Mouse (Mus musculus) midbrain, embryonic 12.5 days (tissue): ENCODE results near the gene Gm20388. TPM values are rescaled to one million over a fixed set of nuclear protein-coding genes. Genes with fewer than 3 reads are reported as not detected.
A peak's percentile ranks its signal among the peaks of the same experiment; 100 is the strongest.

Experiments
- ATAC-seq: fragments of 200-750 bp; cut with Nextera tagmentation; 2 replicates; pipeline ENCODE4 v1.8.0; 2017; ENCODE audit warnings: low read depth, moderate TSS enrichment, moderate library complexity; ENCODE audit not compliant: low FRiP score
- H3K27ac ChIP-seq: fragments of 300-500 bp; sonication (generic); replicated peaks from 2 replicates; pipeline ENCODE4 v1.5.1; 2016; ENCODE audit warnings: mild to moderate bottlenecking
- H3K27me3 ChIP-seq: fragments of 300-500 bp; sonication (generic); 2 replicates; pipeline ENCODE4 v1.6.1; 2016; ENCODE audit warnings: mild to moderate bottlenecking
- H3K36me3 ChIP-seq: fragments of 300-500 bp; sonication (generic); 2 replicates; pipeline ENCODE4 v1.6.1; 2016
- H3K4me1 ChIP-seq: fragments of 300-500 bp; sonication (generic); 2 replicates; pipeline ENCODE4 v1.6.1; 2016
- H3K4me2 ChIP-seq: fragments of 300-500 bp; sonication (generic); replicated peaks from 2 replicates; pipeline ENCODE4 v1.6.1; 2016; ENCODE audit warnings: mild to moderate bottlenecking, moderate library complexity
- H3K4me3 ChIP-seq: fragments of 300-500 bp; sonication (generic); 2 replicates; pipeline ENCODE4 v1.5.1; 2016; ENCODE audit warnings: mild to moderate bottlenecking
- H3K9ac ChIP-seq: fragments of 300-500 bp; sonication (generic); replicated peaks from 2 replicates; pipeline ENCODE4 v1.6.1; 2016; ENCODE audit warnings: mild to moderate bottlenecking, moderate library complexity
- H3K9me3 ChIP-seq: fragments of 300-500 bp; sonication (generic); 2 replicates; pipeline ENCODE4 v1.6.1; 2016; ENCODE audit warnings: mild to moderate bottlenecking
- WGBS: fragments of 180-500 bp; shearing (Covaris S2); methylation state at CpG from one replicate; pipeline ENCODE4 v1.1.7; 2016; 5-methylcytosine and 5-hydroxymethylcytosine counted together
- polyA plus RNA-seq: library from polyadenylated mRNA; unstranded; fragments of >200 nt; fragmentation: Nextera tagmentation; extraction: Ambion mirVana; gene quantifications from 2 replicates; pipeline ENCODE4 v1.2.1, GENCODE M21; 2016

The Gm20388 gene
- polyA plus RNA-seq, 1 experiment from 2014 or later = not detected

DNA sequence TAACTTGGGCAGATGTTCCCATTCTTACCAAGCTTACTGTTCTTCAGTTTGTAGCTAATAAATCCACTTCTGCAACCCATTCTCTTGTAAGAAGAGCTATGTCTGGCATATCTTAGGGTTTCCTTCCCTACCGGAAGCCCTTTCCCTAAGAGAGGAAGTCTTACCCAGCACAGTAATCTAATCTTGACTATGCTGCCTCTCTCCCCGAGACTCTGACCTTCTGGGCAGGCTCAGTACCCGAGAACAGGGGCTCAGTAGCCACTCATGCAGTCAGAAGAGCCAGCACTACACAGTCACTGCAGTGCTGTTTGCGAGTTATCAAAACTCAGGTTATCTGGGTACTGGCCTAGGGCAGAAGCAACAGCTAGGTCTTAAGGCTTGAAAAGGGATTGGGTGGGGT lies 2987.4 kb downstream of the Gm20388 start:
- no peak for ATAC-seq
- 89% methylated on average over 4 of the region's 4 CpGs for WGBS
- H3K9ac ChIP-seq = no peak overlapping the region
- H3K9me3 ChIP-seq = no peaks in the 10 kb centered on the region
- no peak overlapping the region for H3K4me2 ChIP-seq
- no peak overlapping the region for H3K27ac ChIP-seq
- peaks cover 72% of the 10 kb centered on the region for H3K36me3 ChIP-seq
- no peaks in the 10 kb centered on the region for H3K27me3 ChIP-seq
- H3K4me3 ChIP-seq = no peak overlapping the region
- H3K4me1 ChIP-seq = no peaks in the 10 kb centered on the region

DNA sequence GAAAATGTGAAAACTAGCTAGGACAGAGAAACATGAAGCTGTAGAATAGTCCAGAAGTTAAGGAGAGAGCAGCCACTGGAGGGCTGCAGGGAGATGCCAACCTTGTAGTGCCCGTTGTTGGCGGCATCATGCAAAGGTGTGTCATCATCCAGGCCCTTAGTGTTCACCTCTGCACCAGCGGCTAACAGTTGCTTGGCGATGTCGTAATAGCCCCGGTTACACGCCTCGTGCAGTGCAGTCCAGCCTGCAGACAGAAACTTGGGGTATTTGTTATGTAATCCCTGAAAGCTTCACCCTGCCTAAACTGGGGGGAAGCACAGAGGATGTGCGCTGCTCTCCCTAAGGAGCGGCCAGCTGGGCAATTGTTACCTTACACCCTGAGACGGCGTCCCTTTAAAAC lies 2987.8 kb downstream of the Gm20388 start:
- Histone ChIP-seq H3K36me3 (peaks cover 68% of the 10 kb centered on the region), H3K27me3 (no peaks in the 10 kb centered on the region), H3K4me2 (no peak overlapping the region), H3K27ac (no peak overlapping the region), H3K9me3 (no peaks in the 10 kb centered on the region), H3K4me1 (no peaks in the 10 kb centered on the region), H3K4me3 (no peak overlapping the region), H3K9ac (no peak overlapping the region)
- 96% methylated on average over 12 of the region's 12 CpGs for WGBS
- ATAC-seq = no peak

DNA sequence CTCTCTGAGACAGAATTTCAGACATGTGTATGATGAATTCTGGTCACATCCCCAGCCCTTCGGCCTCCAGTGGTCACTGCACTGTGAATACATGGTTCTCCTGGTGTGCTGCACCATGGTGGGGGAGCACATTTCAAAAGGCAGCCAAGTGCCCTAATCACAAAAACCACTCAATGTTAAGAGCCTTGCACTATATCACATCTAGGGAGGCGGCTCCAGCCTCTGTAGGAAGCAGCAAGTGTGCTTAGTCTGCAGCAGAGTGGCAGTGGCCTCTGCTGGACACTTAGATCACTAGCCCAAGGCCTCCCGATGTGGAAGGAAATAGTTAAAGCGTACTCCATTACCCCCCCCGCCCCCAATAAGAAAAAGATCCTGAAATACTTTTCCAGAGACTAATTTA lies 2988.4 kb downstream of the Gm20388 start:
- no peak overlapping the region for H3K27ac ChIP-seq
- H3K4me2 ChIP-seq = no peak overlapping the region
- peaks cover 61% of the 10 kb centered on the region for H3K36me3 ChIP-seq
- H3K4me3 ChIP-seq = no peak overlapping the region
- no peak overlapping the region for H3K9ac ChIP-seq
- 84% methylated on average over 5 of the region's 5 CpGs for WGBS
- ATAC-seq = no peak
- H3K27me3 ChIP-seq = no peaks in the 10 kb centered on the region
- H3K9me3 ChIP-seq = no peaks in the 10 kb centered on the region
- H3K4me1 ChIP-seq = no peaks in the 10 kb centered on the region

DNA sequence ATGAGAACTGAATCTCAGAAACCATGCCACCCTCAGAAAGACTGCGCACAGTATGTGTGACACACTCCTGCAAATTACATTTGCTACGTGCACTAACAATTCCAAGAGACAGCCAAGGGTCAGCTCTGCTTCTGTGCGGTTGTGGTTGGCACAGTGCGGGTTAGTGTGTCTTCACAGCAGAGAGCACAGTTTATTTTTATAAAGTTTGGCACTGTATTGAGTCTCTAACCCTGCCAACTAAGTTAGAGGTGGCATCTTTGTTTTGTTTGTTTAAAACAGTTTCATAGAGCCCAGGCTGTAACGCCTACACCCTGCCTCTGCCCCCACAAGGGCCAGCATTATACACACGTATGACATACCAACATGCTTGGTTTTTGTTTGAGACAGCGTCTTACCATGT lies 2990.8 kb downstream of the Gm20388 start:
- Histone ChIP-seq H3K9me3 (no peaks in the 10 kb centered on the region), H3K9ac (no peak overlapping the region), H3K4me1 (no peaks in the 10 kb centered on the region), H3K27me3 (no peaks in the 10 kb centered on the region), H3K4me3 (no peak overlapping the region), H3K4me2 (no peak overlapping the region), H3K36me3 (peaks cover 38% of the 10 kb centered on the region), H3K27ac (no peak overlapping the region)
- 95% methylated on average over 7 of the region's 7 CpGs for WGBS
- ATAC-seq = no peak

DNA sequence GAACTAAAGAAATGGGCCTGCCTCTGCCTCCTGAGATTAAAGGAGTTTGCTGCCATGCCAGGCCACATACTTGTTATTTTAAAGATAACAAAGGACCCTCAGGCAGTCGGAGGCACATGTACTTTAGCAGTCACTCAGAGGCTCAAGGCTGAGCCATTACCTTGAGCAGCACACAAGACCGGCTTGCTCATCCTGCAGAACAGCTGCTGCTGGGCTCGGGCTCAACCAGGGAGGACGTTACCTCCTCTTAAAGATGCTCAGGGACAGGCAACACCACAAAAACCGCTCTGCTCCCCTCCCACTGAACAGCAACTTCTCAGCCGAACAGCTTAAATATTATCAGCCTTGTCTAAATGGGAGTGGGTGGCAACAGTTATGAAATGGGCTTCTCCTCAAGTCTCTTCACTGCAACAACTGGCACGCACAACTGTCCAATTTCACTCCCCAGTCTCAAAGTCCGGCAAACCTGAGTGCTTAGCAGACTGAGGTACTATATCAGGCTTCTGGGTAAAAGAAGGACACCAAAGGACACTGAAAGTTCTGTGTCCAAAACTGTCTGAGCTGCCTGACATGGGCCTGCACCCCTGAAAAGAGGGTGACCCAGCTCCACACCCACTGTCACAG lies 2991.4 kb downstream of the Gm20388 start:
- Histone ChIP-seq H3K9me3 (no peaks in the 10 kb centered on the region), H3K27ac (no peak overlapping the region), H3K4me3 (no peak overlapping the region), H3K4me2 (no peak overlapping the region), H3K4me1 (no peaks in the 10 kb centered on the region), H3K27me3 (no peaks in the 10 kb centered on the region), H3K9ac (no peak overlapping the region), H3K36me3 (peaks cover 33% of the 10 kb centered on the region)
- WGBS = 87% methylated on average over 8 of the region's 8 CpGs
- no peak for ATAC-seq

DNA sequence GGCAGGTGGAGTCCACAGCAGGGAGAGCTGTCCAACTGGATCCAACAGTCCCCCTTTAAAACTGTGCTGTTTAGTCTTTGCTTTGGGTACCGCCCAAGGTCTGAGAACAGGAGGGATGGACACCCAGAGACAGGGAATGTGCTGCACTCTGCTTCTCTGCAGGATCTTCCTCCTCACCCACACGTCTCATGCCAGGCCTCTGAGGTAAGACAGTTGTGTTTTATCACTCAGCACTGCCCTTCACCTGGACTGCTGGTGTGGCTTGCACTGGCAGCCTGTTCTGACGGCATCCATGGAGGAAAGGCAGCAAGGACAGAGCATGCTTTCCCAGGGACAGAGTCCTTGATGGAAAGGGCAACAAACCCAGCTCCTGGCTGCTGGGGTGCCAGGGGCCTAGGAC lies 2991.9 kb downstream of the Gm20388 start:
- H3K9me3 ChIP-seq = no peaks in the 10 kb centered on the region
- H3K4me1 ChIP-seq = no peaks in the 10 kb centered on the region
- no peak overlapping the region for H3K9ac ChIP-seq
- no peak overlapping the region for H3K4me3 ChIP-seq
- no peak overlapping the region for H3K4me2 ChIP-seq
- no peaks in the 10 kb centered on the region for H3K27me3 ChIP-seq
- H3K27ac ChIP-seq = no peak overlapping the region
- H3K36me3 ChIP-seq = peaks cover 32% of the 10 kb centered on the region
- ATAC-seq = no peak
- WGBS = 66% methylated on average over 3 of the region's 3 CpGs

DNA sequence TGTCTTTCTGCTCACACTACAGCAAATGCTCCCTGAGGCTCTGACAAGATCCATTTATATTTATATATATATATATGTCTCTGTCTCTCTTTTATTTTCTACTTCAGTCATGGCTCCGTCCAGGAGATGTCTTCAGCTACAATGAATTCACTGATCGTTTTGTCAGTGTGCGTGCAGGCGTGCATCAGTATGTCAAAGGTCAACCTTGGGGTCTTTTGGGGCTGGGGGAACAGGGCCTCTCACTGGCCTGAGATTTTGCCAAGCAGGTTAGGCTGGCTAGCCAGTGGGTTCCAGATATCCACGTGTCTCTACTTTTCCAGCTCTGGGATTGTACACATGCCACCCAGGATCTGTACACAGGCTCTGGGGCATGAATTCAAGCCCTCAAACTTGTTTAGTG lies 2992.4 kb downstream of the Gm20388 start:
- no peak overlapping the region for H3K9ac ChIP-seq
- no peak for ATAC-seq

DNA sequence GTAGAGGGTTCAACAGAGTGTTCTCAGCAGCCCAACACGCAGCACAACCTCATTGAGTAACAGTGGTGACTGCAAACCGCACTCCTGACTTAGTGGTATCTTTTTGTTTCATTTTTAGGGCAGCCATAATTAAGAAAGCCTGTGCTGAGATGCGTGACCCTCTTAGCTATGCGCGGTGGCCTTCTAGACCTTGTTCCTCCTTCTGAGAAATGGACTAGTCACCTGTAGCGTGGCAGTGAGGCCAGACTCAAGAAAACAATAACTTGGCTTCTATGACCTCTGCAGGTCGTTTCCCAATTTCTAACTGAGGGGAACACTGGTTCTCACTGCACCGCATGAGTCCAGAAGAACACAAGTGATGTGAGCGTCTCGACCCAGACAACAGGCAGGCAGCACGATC lies 2993.9 kb downstream of the Gm20388 start:
- H3K9ac ChIP-seq = no peak overlapping the region
- no peak for ATAC-seq
- peaks cover 23% of the 10 kb centered on the region for H3K36me3 ChIP-seq
- no peak overlapping the region for H3K4me3 ChIP-seq
- H3K4me2 ChIP-seq = no peak overlapping the region
- 88% methylated on average over 11 of the region's 11 CpGs for WGBS
- no peak overlapping the region for H3K27ac ChIP-seq
- no peaks in the 10 kb centered on the region for H3K27me3 ChIP-seq
- no peaks in the 10 kb centered on the region for H3K4me1 ChIP-seq
- no peaks in the 10 kb centered on the region for H3K9me3 ChIP-seq

More for the DNA sequence above, 2992.4 kb downstream of the Gm20388 start:
- H3K27me3 ChIP-seq = no peaks in the 10 kb centered on the region
- H3K27ac ChIP-seq = no peak overlapping the region
- H3K9me3 ChIP-seq = no peaks in the 10 kb centered on the region
- H3K4me2 ChIP-seq = no peak overlapping the region
- no peaks in the 10 kb centered on the region for H3K4me1 ChIP-seq
- peaks cover 32% of the 10 kb centered on the region for H3K36me3 ChIP-seq
- 17% methylated on average over 5 of the region's 5 CpGs for WGBS
- no peak overlapping the region for H3K4me3 ChIP-seq

DNA sequence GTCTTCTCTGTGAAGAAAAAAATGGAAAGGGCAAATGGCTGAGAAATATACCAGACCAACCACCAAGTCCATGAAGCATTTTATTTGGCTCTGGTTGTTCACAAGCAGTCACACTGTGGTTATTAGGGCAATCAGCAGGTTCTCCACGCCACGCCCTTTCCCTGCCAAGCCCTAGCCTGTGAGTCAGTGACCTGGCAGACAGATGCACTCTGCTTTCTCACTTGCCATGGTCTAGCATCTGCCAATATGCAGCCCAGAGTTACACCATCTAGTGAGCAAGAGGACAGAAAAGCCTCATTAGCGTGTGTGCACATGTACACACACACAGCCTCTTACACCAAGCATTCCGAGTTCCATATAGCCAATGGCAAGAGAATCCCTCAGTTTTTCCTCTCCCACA lies 2994.7 kb downstream of the Gm20388 start:
- H3K9ac ChIP-seq = no peak overlapping the region
- no peak for ATAC-seq
- peaks cover 16% of the 10 kb centered on the region for H3K36me3 ChIP-seq
- 93% methylated on average over 4 of the region's 4 CpGs for WGBS
- no peaks in the 10 kb centered on the region for H3K9me3 ChIP-seq
- no peaks in the 10 kb centered on the region for H3K27me3 ChIP-seq
- no peak overlapping the region for H3K4me3 ChIP-seq
- H3K4me2 ChIP-seq = no peak overlapping the region
- peaks cover 6% of the 10 kb centered on the region for H3K4me1 ChIP-seq
- H3K27ac ChIP-seq = no peak overlapping the region

DNA sequence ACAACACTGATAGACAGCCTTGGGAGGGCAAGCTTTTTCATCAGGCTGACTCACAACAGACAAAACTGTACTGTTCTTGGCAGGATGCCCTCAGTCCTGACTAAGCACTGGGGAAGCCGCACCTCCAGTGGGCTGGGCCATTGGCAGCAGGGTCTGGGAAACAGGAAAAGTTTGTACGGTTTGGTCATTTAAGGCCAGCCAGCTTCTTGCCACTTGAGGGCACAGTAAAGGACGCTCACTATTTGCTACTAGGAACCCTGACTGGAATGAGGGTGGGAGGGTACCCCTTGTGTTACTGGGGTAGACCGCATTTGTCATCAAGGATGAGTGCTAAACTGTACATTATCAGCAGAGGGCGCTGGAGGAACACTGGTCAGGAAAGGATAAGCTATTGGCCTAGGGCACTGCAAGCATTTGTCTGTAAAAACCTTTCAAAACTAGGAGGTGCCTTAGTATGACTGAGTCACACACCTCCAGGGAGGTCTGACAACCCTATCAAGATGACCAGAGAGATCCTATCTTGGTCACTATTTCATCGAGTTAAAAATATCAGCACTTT lies 2995.9 kb downstream of the Gm20388 start:
- whole genome bisulfite sequencing = 58% methylated on average over 6 of the region's 6 CpGs
- Histone ChIP-seq H3K27me3 (no peaks in the 10 kb centered on the region), H3K4me3 (no peak overlapping the region), H3K9me3 (no peaks in the 10 kb centered on the region), H3K4me1 (peaks cover 6% of the 10 kb centered on the region), H3K36me3 (peaks cover 16% of the 10 kb centered on the region), H3K9ac (no peak overlapping the region), H3K27ac (no peak overlapping the region), H3K4me2 (no peak overlapping the region)
- peak; percentile 38 for ATAC-seq

DNA sequence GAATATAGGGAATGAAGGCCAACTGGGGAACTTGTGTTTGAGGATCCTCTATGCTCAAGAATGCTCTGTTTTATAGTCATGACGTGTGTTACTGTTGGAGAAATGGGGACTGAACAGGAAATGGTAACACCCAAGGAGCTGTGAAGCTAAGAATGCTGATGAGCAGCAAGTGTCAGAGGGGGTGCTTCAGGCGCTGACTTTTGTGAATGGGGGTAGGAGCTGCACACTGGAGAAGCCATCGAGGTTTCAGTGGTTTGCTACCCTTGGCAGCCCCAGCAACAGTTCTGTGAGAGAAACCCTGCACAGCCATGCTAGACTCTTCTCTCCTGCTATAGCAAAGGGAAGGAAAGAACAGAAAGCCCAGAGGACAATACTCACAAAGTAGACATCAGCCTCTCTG lies 3001.5 kb downstream of the Gm20388 start:
- Histone ChIP-seq H3K27me3 (no peaks in the 10 kb centered on the region), H3K4me1 (peaks cover 6% of the 10 kb centered on the region), H3K4me2 (no peak overlapping the region), H3K9me3 (no peaks in the 10 kb centered on the region), H3K36me3 (peaks cover 49% of the 10 kb centered on the region), H3K27ac (no peak overlapping the region), H3K9ac (no peak overlapping the region), H3K4me3 (no peak overlapping the region)
- WGBS = 90% methylated on average over 3 of the region's 3 CpGs
- no peak for ATAC-seq

DNA sequence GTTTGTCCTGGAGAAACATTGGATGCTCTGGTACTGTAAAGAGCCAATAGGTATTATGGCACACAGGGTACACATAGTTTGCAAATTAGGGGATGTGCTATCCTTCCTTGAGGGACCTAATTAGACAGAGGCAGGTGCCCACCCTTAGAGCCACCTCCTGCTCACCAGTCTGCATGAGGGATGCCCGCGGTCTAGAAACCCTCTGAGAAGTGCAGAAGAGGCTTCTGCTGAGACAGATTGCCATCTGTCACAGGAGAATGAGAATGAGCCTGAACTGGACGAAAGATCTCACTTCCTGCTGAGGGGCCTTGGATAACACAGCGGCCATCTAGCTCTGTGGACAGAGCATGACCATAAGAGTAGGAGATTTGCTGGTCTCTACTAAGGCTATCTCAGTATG lies 3002.2 kb downstream of the Gm20388 start:
- WGBS = 90% methylated on average over 4 of the region's 4 CpGs
- no peak for ATAC-seq
- Histone ChIP-seq H3K9me3 (no peaks in the 10 kb centered on the region), H3K36me3 (peaks cover 43% of the 10 kb centered on the region), H3K27ac (no peak overlapping the region), H3K4me1 (peaks cover 6% of the 10 kb centered on the region), H3K4me2 (no peak overlapping the region), H3K9ac (no peak overlapping the region), H3K27me3 (no peaks in the 10 kb centered on the region), H3K4me3 (no peak overlapping the region)

DNA sequence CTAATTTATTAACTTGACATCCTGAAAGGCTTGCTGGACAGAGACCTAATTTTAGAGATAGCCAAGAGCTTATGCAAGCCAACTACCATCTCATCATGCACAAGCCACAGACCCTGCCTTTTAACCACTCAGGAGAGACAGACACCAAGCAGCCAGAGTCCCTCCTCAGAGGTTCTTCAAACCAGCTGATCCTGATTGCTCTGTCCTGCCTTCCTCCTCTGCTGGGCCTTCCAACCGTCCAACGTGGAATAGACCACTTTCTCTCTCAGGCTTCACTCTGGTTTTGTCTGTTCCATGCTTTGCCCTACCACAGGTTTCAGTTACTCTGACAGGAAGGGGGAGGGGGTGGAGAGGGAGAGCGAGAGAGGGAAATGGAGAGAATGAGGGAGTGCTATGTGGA lies 3006.1 kb downstream of the Gm20388 start:
- no peak overlapping the region for H3K4me2 ChIP-seq
- WGBS = 82% methylated on average over 3 of the region's 3 CpGs
- no peaks in the 10 kb centered on the region for H3K9me3 ChIP-seq
- no peak for ATAC-seq
- H3K27me3 ChIP-seq = no peaks in the 10 kb centered on the region
- H3K9ac ChIP-seq = no peak overlapping the region
- H3K36me3 ChIP-seq = peaks cover 35% of the 10 kb centered on the region; the same call in 1 of the 2 replicates
- peaks cover 18% of the 10 kb centered on the region for H3K4me1 ChIP-seq
- no peak overlapping the region for H3K4me3 ChIP-seq
- no peak overlapping the region for H3K27ac ChIP-seq
